Mouse (Mus musculus): ENCODE measurements at regions not wholly inside any gene's neighbourhood (a gene's known extent, or its start where the extent isn't known, plus 50 kb on each side); places are given as distances from the start of the nearest gene placed in this dataset.
"Not testable (repeated sequence)": the region's sequence is repeated elsewhere in the genome, so short reads cannot be mapped to it uniquely, and the experiment has no call there.

- no peak for DNase-seq (ENCODE audit: low spot score)
Measured at GRCm38 (mm10) chr13:97419100-97419499, 178.2 kb downstream of the Enc1 start.

- DNase-seq (ENCODE audit: low spot score): no peak
Measured at GRCm38 (mm10) chr13:97418681-97419080, 177.8 kb downstream of the Enc1 start.

GRCm38 (mm10) chr13:97418081-97418480 is 177.2 kb downstream of the Enc1 start:
- no peak for DNase-seq (ENCODE audit: low spot score)

- no peak for DNase-seq (ENCODE audit: low spot score)
Measured at GRCm38 (mm10) chr13:97415927-97416709, 175.2 kb downstream of the Enc1 start.

- DNase-seq (ENCODE audit: low spot score): no peak
Measured at GRCm38 (mm10) chr13:97415381-97415780, 174.5 kb downstream of the Enc1 start.

GRCm38 (mm10) chr13:97412151-97412550 is 171.2 kb downstream of the Enc1 start:
- no peak for DNase-seq (ENCODE audit: low spot score)

- no peak for DNase-seq (ENCODE audit: low spot score)
Measured at GRCm38 (mm10) chr13:97410550-97411201, 169.8 kb downstream of the Enc1 start.

- DNase-seq (ENCODE audit: low spot score): no peak
Measured at GRCm38 (mm10) chr13:97409891-97410525, 169.1 kb downstream of the Enc1 start.

GRCm38 (mm10) chr13:97409291-97409780 is 168.4 kb downstream of the Enc1 start:
- no peak for DNase-seq (ENCODE audit: low spot score)

GRCm38 (mm10) chr13:97408414-97409290 is 167.7 kb downstream of the Enc1 start:
- no peak for DNase-seq (ENCODE audit: low spot score)

- DNase-seq (ENCODE audit: low spot score): no peak
Measured at GRCm38 (mm10) chr13:97407773-97408172, 166.9 kb downstream of the Enc1 start.

GRCm38 (mm10) chr13:97406678-97407077 is 165.8 kb downstream of the Enc1 start:
- no peak for DNase-seq (ENCODE audit: low spot score)

- no peak for DNase-seq (ENCODE audit: low spot score)
Measured at GRCm38 (mm10) chr13:97402164-97402761, 161.4 kb downstream of the Enc1 start.

GRCm38 (mm10) chr13:97401620-97402019 is 160.7 kb downstream of the Enc1 start:
- no peak for DNase-seq (ENCODE audit: low spot score)

- no peak for DNase-seq (ENCODE audit: low spot score)
Measured at GRCm38 (mm10) chr13:97398041-97398440, 157.1 kb downstream of the Enc1 start.

GRCm38 (mm10) chr13:97396899-97397640 is 156.2 kb downstream of the Enc1 start:
- DNase-seq (ENCODE audit: low spot score): no peak

- DNase-seq (ENCODE audit: low spot score): not testable (repeated sequence)
Measured at GRCm38 (mm10) chr13:97396286-97396685, 155.4 kb downstream of the Enc1 start.

GRCm38 (mm10) chr13:97394756-97395454 is 154.0 kb downstream of the Enc1 start:
- no peak for DNase-seq (ENCODE audit: low spot score)

GRCm38 (mm10) chr13:97394071-97394470 is 153.2 kb downstream of the Enc1 start:
- DNase-seq (ENCODE audit: low spot score): no peak

GRCm38 (mm10) chr13:97393456-97393855 is 152.6 kb downstream of the Enc1 start:
- no peak for DNase-seq (ENCODE audit: low spot score)
